ENCODE assay signal across 30 mouse cellular contexts in genomic region chr17:44035005-44035404, GRCm38 (mm10). TPM values are rescaled to one million over a fixed set of nuclear protein-coding genes. Genes with fewer than 3 reads are reported as not detected.
DNase-seq lines count a peak whose midpoint lies in the region; ATAC-seq and TF ChIP-seq lines count a peak whose summit lies in the region.
"Had no signal": no experiment of that assay in that cellular context is flagged by ENCODE, and none has a peak within 500 bp of the region (broad histone marks: within the 10 kb centered on the region; RNA-seq: fewer than 3 reads in every experiment).

No protein-coding gene starts in this region.

- CTCF ChIA-PET in Patski (lab: Charles Lee), result interaction anchor here (1.2 to 2.0 kb wide), 2 partner anchors 164 to 336 kb away, joined by 4 to 5 read pairs; no protein-coding TSS in a partner anchor

- H3ac ChIP-seq in C2C12 (ENCODE audit: control insufficient read depth, insufficient read length, low read depth) (no peak overlapping the region), myocyte (ENCODE audit: control insufficient read depth, insufficient read length) (no peak overlapping the region)

- peak; percentile 33 for DNase-seq in heart, adult 11 months
- DNase-seq in Patski (ENCODE audit: low read depth, low spot score), result peak; percentile 65
- no peak for DNase-seq in hindbrain, embryonic 11.5 days (ENCODE audit: low spot score)
- no peak for DNase-seq in layer of hippocampus, postnatal 10 days (ENCODE audit: low spot score in 2 of 2)
- DNase-seq: adrenal gland, adult 8-10 months; adrenal gland, postnatal 36 days; B cell, adult 2 months; cerebellum, adult 11 months; cerebellum, adult 2 months; cerebellum, adult 9-11 months; cerebellum, postnatal 25 days; gastrocnemius, postnatal 10 days; heart, adult 18-20 months; heart, postnatal 14 days; heart, postnatal 4 days; kidney, adult 11 months; kidney, adult 8-10 months had no signal

- in situ Hi-C loops in Patski (cut with MboI; ENCODE audit: low pct_unique_long_range_greater_than_20kb), result loop anchor here (5.0 kb wide), 2 partner anchors 153 to 328 kb away; no protein-coding TSS in a partner anchor

- 91% methylated on average over 1 of the region's 1 CpGs for WGBS in heart, embryonic 12.5 days
- WGBS in hindbrain, embryonic 11.5 days, result 100% methylated on average over 1 of the region's 1 CpGs
- 96% methylated on average over 1 of the region's 1 CpGs for WGBS in intestine, postnatal 0 days

- no peak overlapping the region for H3K4me2 ChIP-seq in heart, embryonic 12.5 days
- no peak overlapping the region for H3K4me2 ChIP-seq in myocyte (ENCODE audit: low read depth)
- H3K4me2 ChIP-seq in hindbrain, embryonic 11.5 days (replicated peaks; ENCODE audit: low read depth, low read length), result no peak overlapping the region
- H3K4me2 ChIP-seq in intestine, postnatal 0 days (replicated peaks; ENCODE audit: low read depth), result no peak overlapping the region
- H3K4me2 ChIP-seq: embryonic facial prominence, embryonic 12.5 days; embryonic facial prominence, embryonic 15.5 days; forebrain, embryonic 13.5 days; heart, embryonic 13.5 days; hindbrain, embryonic 12.5 days; hindbrain, embryonic 15.5 days had no signal

- no peak overlapping the region for H3K27ac ChIP-seq in heart, embryonic 12.5 days (ENCODE audit: poor library complexity, severe bottlenecking)
- H3K27ac ChIP-seq in hindbrain, embryonic 11.5 days (ENCODE audit: low read depth, low read length), result no peak overlapping the region
- no peak overlapping the region for H3K27ac ChIP-seq in intestine, postnatal 0 days (ENCODE audit: low read depth, low read length)
- H3K27ac ChIP-seq: embryonic facial prominence, embryonic 12.5 days; embryonic facial prominence, embryonic 15.5 days; forebrain, embryonic 13.5 days; heart, embryonic 13.5 days; hindbrain, embryonic 12.5 days; hindbrain, embryonic 15.5 days had no signal

- no peak overlapping the region for H3K9ac ChIP-seq in heart, embryonic 12.5 days
- no peak overlapping the region for H3K9ac ChIP-seq in hindbrain, embryonic 11.5 days (ENCODE audit: low read depth, low read length)
- H3K9ac ChIP-seq in intestine, postnatal 0 days (ENCODE audit: low read depth, low read length), result no peak overlapping the region
- H3K9ac ChIP-seq: embryonic facial prominence, embryonic 12.5 days; embryonic facial prominence, embryonic 15.5 days; forebrain, embryonic 13.5 days; heart, embryonic 13.5 days; hindbrain, embryonic 12.5 days; hindbrain, embryonic 15.5 days had no signal

- no peaks in the 10 kb centered on the region for H3K36me3 ChIP-seq in heart, embryonic 12.5 days
- H3K36me3 ChIP-seq in C2C12 (ENCODE audit: control insufficient read depth, insufficient read depth), result no peaks in the 10 kb centered on the region
- no peaks in the 10 kb centered on the region for H3K36me3 ChIP-seq in myocyte (ENCODE audit: control insufficient read depth, insufficient read depth)
- no peaks in the 10 kb centered on the region for H3K36me3 ChIP-seq in hindbrain, embryonic 11.5 days (ENCODE audit: control insufficient read depth, insufficient read depth, low read length)
- H3K36me3 ChIP-seq in intestine, postnatal 0 days (ENCODE audit: control insufficient read depth, insufficient read depth), result no peaks in the 10 kb centered on the region
- H3K36me3 ChIP-seq: embryonic facial prominence, embryonic 12.5 days; embryonic facial prominence, embryonic 15.5 days; heart, embryonic 13.5 days; hindbrain, embryonic 12.5 days; hindbrain, embryonic 15.5 days had no signal

- POLR2A ChIA-PET in Patski (lab: Charles Lee), result no interaction called here

- no peaks in the 10 kb centered on the region for H3K9me3 ChIP-seq in heart, embryonic 12.5 days (replicated peaks)
- H3K9me3 ChIP-seq in hindbrain, embryonic 11.5 days (ENCODE audit: control insufficient read depth, low read length), result no peaks in the 10 kb centered on the region
- no peaks in the 10 kb centered on the region for H3K9me3 ChIP-seq in intestine, postnatal 0 days (ENCODE audit: control insufficient read depth)
- H3K9me3 ChIP-seq: embryonic facial prominence, embryonic 12.5 days; embryonic facial prominence, embryonic 15.5 days; forebrain, embryonic 13.5 days; heart, embryonic 13.5 days; hindbrain, embryonic 12.5 days; hindbrain, embryonic 15.5 days had no signal

- no peak for ATAC-seq in heart, embryonic 12.5 days (ENCODE audit: insufficient number of reproducible peaks, low FRiP score)
- peak; percentile 56 for ATAC-seq in Patski
- ATAC-seq in hindbrain, embryonic 11.5 days (ENCODE audit: low FRiP score), result no peak
- ATAC-seq in intestine, postnatal 0 days, result no peak
- ATAC-seq: CD4-positive, CD25-positive, alpha-beta regulatory T cell, adult 4 months; forebrain, embryonic 13.5 days; forebrain, embryonic 16.5 days had no signal

- no peaks in the 10 kb centered on the region for H3K79me2 ChIP-seq in C2C12 (ENCODE audit: control insufficient read depth, insufficient read depth)
- no peaks in the 10 kb centered on the region for H3K79me2 ChIP-seq in myocyte (ENCODE audit: control insufficient read depth, insufficient read depth)

- no peak overlapping the region for H3K4me3 ChIP-seq in heart, embryonic 12.5 days
- H3K4me3 ChIP-seq in C2C12 (ENCODE audit: insufficient read depth, poor library complexity, severe bottlenecking), result no peak overlapping the region
- no peak overlapping the region for H3K4me3 ChIP-seq in myocyte
- H3K4me3 ChIP-seq in hindbrain, embryonic 11.5 days (ENCODE audit: low read depth, low read length), result no peak overlapping the region
- no peak overlapping the region for H3K4me3 ChIP-seq in intestine, postnatal 0 days (ENCODE audit: low read depth, low read length)
- H3K4me3 ChIP-seq: embryonic facial prominence, embryonic 12.5 days; embryonic facial prominence, embryonic 15.5 days; erythroblast, embryonic 14.5 days; forebrain, embryonic 13.5 days; heart, embryonic 13.5 days; hindbrain, embryonic 12.5 days; hindbrain, embryonic 15.5 days had no signal

- H3K79me3 ChIP-seq in C2C12 (ENCODE audit: low read depth), result no peaks in the 10 kb centered on the region

- H3K4me1 ChIP-seq in heart, embryonic 12.5 days (replicated peaks), result peaks cover 15% of the 10 kb centered on the region
- H3K4me1 ChIP-seq in hindbrain, embryonic 11.5 days (replicated peaks; ENCODE audit: control insufficient read depth, insufficient read depth, low read length), result no peaks in the 10 kb centered on the region
- no peaks in the 10 kb centered on the region for H3K4me1 ChIP-seq in intestine, postnatal 0 days (replicated peaks; ENCODE audit: control insufficient read depth, insufficient read depth, low read length)
- H3K4me1 ChIP-seq: embryonic facial prominence, embryonic 12.5 days had no signal

- no peak for TF ChIP-seq CTCF in C2C12 (IDR thresholded peaks at IDR 0.05; ENCODE audit: control insufficient read depth, insufficient read depth, insufficient read length)
- no peak for TF ChIP-seq CTCF in Patski (IDR thresholded peaks at IDR 0.05)
- no peak for TF ChIP-seq CTCF in intestine, postnatal 0 days (IDR thresholded peaks at IDR 0.05; ENCODE audit: low read depth)

- H3K27me3 ChIP-seq in heart, embryonic 12.5 days (replicated peaks), result no peaks in the 10 kb centered on the region
- H3K27me3 ChIP-seq in C2C12 (ENCODE audit: control insufficient read depth, insufficient read depth, insufficient read length) (no peaks in the 10 kb centered on the region), Patski (no peaks in the 10 kb centered on the region), myocyte (ENCODE audit: control insufficient read depth, insufficient read depth, insufficient read length) (no peaks in the 10 kb centered on the region)
- H3K27me3 ChIP-seq in hindbrain, embryonic 11.5 days (ENCODE audit: control insufficient read depth, insufficient read depth, low read length), result no peaks in the 10 kb centered on the region
- no peaks in the 10 kb centered on the region for H3K27me3 ChIP-seq in intestine, postnatal 0 days (replicated peaks; ENCODE audit: control insufficient read depth, insufficient read depth, low read length)
- H3K27me3 ChIP-seq: embryonic facial prominence, embryonic 12.5 days; embryonic facial prominence, embryonic 15.5 days; forebrain, embryonic 13.5 days; heart, embryonic 13.5 days; hindbrain, embryonic 12.5 days; hindbrain, embryonic 15.5 days had no signal

- no peak for TF ChIP-seq POLR2A in myocyte (IDR thresholded peaks at IDR 0.05; ENCODE audit: insufficient read length, low read depth)

TF ChIP-seq in C2C12, 6 proteins besides CTCF, POLR2A, EP300 and RAD21:
- TF ChIP-seq MYOD1 (IDR thresholded peaks at IDR 0.05; ENCODE audit: control insufficient read depth, insufficient read length, low read depth) (peak; percentile 73), CEBPB (IDR thresholded peaks at IDR 0.05; ENCODE audit: low read depth) (no peak), FOSL1 (IDR thresholded peaks at IDR 0.05; ENCODE audit: insufficient read depth, low read length, poor library complexity, severe bottlenecking) (peak; percentile 93)

TF ChIP-seq in myocyte, 11 proteins besides CTCF, POLR2A, EP300 and RAD21:
- no peak for TF ChIP-seq POLR2AphosphoS2 (IDR thresholded peaks at IDR 0.05; ENCODE audit: insufficient read length, low read depth)
- TF ChIP-seq TCF12 (IDR thresholded peaks at IDR 0.05; ENCODE audit: insufficient read depth, poor library complexity, severe bottlenecking), result peak; percentile 0

RNA-seq across cellular contexts. Expression of gene Enpp5, which starts 43.6 kb away (rescaled TPM):
- polyA plus RNA-seq in heart, embryonic 12.5 days (2016; fragmentation: Nextera tagmentation; extraction: Ambion mirVana), result 13.8 and 14.6 TPM in 2 replicates
- polyA plus RNA-seq in C2C12 (2012; fragmentation: generic; extraction: Trizol), result 0.34 TPM
- 131 TPM for polyA plus RNA-seq in Patski (2021)
- 0.34 TPM for polyA plus RNA-seq in myocyte (2012; fragmentation: generic; extraction: Trizol)
- 14.8 and 16.6 TPM in 2 replicates for polyA plus RNA-seq in hindbrain, embryonic 11.5 days (2014; fragmentation: Nextera tagmentation; extraction: Ambion mirVana)
- 33.8 and 43.1 TPM in 2 replicates for polyA plus RNA-seq in intestine, postnatal 0 days (2015; fragmentation: Nextera tagmentation; extraction: Ambion mirVana)
- 10 to 100 TPM; 98.0 to 99.3 TPM for total RNA-seq in layer of hippocampus, postnatal 10 days (2021)

Comparison
In these comparisons a context has a peak if more than half of its experiments do, and no peak if none do; other contexts are left out.
1. DNase-seq: peak in heart, adult 11 months (single experiment) and Patski (single experiment); none in hindbrain, embryonic 11.5 days (single experiment) and layer of hippocampus, postnatal 10 days (0 of 2).
2. RNA of gene Enpp5, which starts 43.6 kb away (polyA plus RNA-seq): 131 TPM in Patski (single experiment), 33.8 to 43.1 TPM in intestine, postnatal 0 days, 14.8 to 16.6 TPM in hindbrain, embryonic 11.5 days and 13.8 to 14.6 TPM in heart, embryonic 12.5 days; 0.34 TPM in C2C12 (single experiment) and 0.34 TPM in myocyte (single experiment); every median in the first group is over 10 times any median in the second.